Mouse (Mus musculus) heart, embryonic 12.5 days (tissue): Measurements from ENCODE around the gene Shd. TPM values are rescaled to one million over a fixed set of nuclear protein-coding genes. Genes with fewer than 3 reads are reported as not detected.
A peak's percentile ranks its signal among the peaks of the same experiment; 100 is the strongest.

Experiments
- ATAC-seq: fragments of 200-750 bp; cut with Nextera tagmentation; 2 replicates; pipeline ENCODE4 v1.8.0; 2017; ENCODE audit warnings: moderate TSS enrichment, moderate library complexity; ENCODE audit not compliant: insufficient number of reproducible peaks, low FRiP score
- H3K27ac ChIP-seq: fragments of 300-500 bp; sonication (generic); 2 replicates; pipeline ENCODE4 v1.5.1; 2016; ENCODE audit warnings: mild to moderate bottlenecking, moderate library complexity; ENCODE audit not compliant: poor library complexity, severe bottlenecking
- H3K27me3 ChIP-seq: fragments of 300-500 bp; sonication (generic); replicated peaks from 2 replicates; pipeline ENCODE4 v1.6.1; 2016; ENCODE audit warnings: mild to moderate bottlenecking, moderate library complexity
- H3K36me3 ChIP-seq: fragments of 300-500 bp; sonication (generic); 2 replicates; pipeline ENCODE4 v1.6.1; 2016; ENCODE audit warnings: mild to moderate bottlenecking, moderate library complexity
- H3K4me1 ChIP-seq: fragments of 300-500 bp; sonication (generic); replicated peaks from 2 replicates; pipeline ENCODE4 v1.6.1; 2016; ENCODE audit warnings: mild to moderate bottlenecking
- H3K4me2 ChIP-seq: fragments of 300-500 bp; sonication (generic); 2 replicates; pipeline ENCODE4 v1.6.1; 2016; ENCODE audit warnings: mild to moderate bottlenecking, moderate library complexity
- H3K4me3 ChIP-seq: fragments of 300-500 bp; sonication (generic); 2 replicates; pipeline ENCODE4 v1.5.1; 2016; ENCODE audit warnings: mild to moderate bottlenecking
- H3K9ac ChIP-seq: fragments of 300-500 bp; sonication (generic); 2 replicates; pipeline ENCODE4 v1.6.1; 2016; ENCODE audit warnings: mild to moderate bottlenecking, moderate library complexity
- H3K9me3 ChIP-seq: fragments of 300-500 bp; sonication (generic); replicated peaks from 2 replicates; pipeline ENCODE4 v1.6.1; 2016; ENCODE audit warnings: mild to moderate bottlenecking, moderate library complexity
- WGBS: fragments of 180-500 bp; shearing (Covaris S2); methylation state at CpG from one replicate; pipeline ENCODE4 v1.1.7; 2016; 5-methylcytosine and 5-hydroxymethylcytosine counted together
- polyA plus RNA-seq: library from polyadenylated mRNA; unstranded; fragments of >200 nt; fragmentation: Nextera tagmentation; extraction: Ambion mirVana; gene quantifications from 2 replicates; pipeline ENCODE4 v1.2.1, GENCODE M21; 2016

Gene Shd
- polyA plus RNA-seq, 1 experiment from 2014 or later = 9.2 TPM

DNA sequence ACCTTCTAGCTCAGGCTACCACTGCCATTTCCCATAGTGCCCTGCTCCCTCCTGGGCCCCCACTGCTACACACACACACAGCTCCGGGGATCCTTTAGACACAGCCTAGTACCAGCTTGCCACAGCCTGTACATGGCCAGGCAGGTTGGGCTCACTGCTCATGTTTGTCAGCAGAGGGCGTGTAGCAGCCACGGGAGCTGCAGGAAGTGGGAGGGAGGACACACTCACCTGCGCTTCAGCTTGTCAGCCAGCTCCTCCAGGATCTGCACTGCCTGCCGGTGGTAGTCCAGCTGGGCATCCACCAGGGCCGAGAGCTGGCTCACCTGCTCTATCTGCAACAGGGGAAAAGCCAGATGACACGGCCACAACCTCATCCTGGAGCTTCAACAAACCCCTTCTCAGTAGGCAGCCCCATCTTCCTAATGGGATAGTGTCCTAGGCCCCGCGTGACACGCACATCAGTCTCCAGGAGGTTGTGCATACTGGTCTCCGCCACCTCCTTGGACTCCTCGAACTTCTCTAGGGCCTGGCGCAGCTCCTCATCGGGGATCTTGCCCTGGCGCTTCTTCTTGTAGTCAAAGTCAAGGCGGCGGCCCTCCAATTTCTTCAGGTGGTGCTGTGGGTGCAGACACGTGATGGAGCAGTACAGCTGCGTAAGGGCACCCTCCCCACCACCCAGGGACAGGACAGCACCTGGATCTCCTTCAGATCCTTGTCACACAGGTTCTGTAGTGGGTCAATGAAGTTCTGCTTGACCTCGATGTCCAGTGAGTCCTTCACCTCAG is 48.3 kb downstream of the Shd start:
- Histone ChIP-seq H3K9me3 (no peaks in the 10 kb centered on the region), H3K36me3 (peaks cover 70% of the 10 kb centered on the region), H3K27ac (no peak overlapping the region), H3K4me3 (0 out of 2 replicates have a peak overlapping the region, but pooled peaks have one; percentile 5), H3K27me3 (no peaks in the 10 kb centered on the region), H3K4me2 (no peak overlapping the region), H3K4me1 (peaks cover 41% of the 10 kb centered on the region), H3K9ac (no peak overlapping the region)
- 72% methylated on average over 20 of the region's 20 CpGs for whole genome bisulfite sequencing
- 0 out of 2 replicates have a peak, but pooled peaks have one; percentile 5 for ATAC-seq

DNA sequence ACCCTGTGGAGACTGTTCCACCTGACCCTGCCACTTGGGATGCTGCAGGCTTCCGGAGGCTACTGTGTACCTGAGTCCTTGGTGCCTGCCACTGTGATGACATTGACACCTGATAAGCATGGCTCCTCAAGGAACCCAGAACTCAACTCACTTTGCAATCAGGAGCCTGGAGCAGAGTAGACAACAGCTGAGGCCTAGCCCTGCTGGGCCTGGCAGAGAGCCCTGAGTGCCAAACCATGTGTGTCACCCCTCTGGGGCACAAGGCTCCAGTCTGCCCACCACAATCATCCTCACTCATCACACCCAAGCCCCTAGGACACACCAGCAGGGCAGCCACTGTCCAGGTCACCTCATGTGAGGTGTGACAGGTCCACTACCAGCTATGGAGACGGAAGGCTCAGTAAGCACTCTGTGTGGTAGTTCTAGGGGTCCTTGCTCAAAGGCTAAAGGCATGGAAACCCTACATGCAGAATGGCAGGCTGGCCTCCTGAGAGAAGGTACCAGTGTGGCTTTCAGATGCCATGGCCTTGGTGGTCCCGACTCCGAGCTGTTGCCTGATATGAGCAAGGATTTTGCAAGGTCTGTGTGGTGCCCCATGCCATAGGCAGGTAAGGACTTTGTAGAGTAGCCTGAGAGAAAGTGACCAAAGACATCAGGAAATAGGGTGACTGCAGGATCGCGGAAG is 50.3 kb downstream of the Shd start:
- Histone ChIP-seq H3K4me1 (peaks cover 61% of the 10 kb centered on the region), H3K27me3 (no peaks in the 10 kb centered on the region), H3K9ac (0 out of 2 replicates have a peak overlapping the region, but pooled peaks have one; percentile 28), H3K27ac (no peak overlapping the region), H3K36me3 (peaks cover 52% of the 10 kb centered on the region), H3K4me3 (no peak overlapping the region), H3K9me3 (no peaks in the 10 kb centered on the region), H3K4me2 (no peak overlapping the region)
- WGBS = 83% methylated on average over 6 of the region's 6 CpGs
- ATAC-seq = no peak

- Histone ChIP-seq H3K4me3 (no peak overlapping the region), H3K27me3 (no peaks in the 10 kb centered on the region), H3K4me2 (no peak overlapping the region), H3K36me3 (peaks cover 44% of the 10 kb centered on the region), H3K9me3 (no peaks in the 10 kb centered on the region), H3K9ac (0 out of 2 replicates have a peak overlapping the region, but pooled peaks have one; percentile 13), H3K27ac (no peak overlapping the region), H3K4me1 (peaks cover 69% of the 10 kb centered on the region)
- ATAC-seq = no peak
- 75% methylated on average over 4 of the region's 4 CpGs for WGBS
Observed at GRCm38 (mm10) chr17:56021161-56021910, 51.1 kb downstream of the Shd start.

DNA sequence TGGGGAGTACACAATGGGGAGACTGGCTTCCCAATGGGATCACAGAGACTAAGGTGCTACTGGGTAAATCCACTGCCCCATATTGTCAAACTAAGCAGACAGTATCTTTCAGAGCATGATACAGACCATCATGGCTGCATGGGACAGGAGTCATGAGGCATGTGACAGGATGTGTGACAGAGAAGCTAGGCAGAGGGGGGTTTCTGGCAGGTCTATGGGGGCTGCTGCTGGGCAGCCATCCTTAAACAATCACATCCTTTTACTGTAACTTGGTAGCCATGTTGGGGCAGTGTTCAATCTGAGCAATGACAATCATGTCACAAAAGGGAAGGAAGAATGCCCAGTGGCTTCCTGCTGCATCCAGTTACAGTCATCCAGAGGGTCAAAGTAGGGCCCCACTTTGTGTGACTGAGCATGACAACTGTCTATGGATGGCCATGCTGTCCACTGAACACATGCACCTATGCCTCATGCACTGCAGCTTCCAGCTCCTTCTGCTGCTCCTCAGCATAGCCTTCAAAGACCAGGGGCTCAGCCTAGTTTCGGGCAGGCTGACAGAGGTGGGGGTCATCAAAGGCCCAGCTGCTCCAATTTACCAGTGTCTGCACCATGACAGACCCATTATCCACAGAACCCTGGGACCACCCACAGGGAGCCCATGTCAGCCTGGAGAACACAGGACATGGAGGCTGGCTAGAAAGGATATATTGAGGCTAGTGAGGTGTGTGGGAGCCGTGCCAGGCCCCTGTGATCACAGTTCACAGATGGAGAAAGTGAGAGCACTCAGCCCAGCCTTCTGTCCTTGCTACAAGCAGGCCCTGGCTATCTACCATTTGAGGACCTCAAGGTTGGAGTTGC is 52.1 kb downstream of the Shd start:
- no peak overlapping the region for H3K27ac ChIP-seq
- ATAC-seq = no peak
- peaks cover 36% of the 10 kb centered on the region for H3K36me3 ChIP-seq
- H3K4me2 ChIP-seq = no peak overlapping the region
- H3K9me3 ChIP-seq = no peaks in the 10 kb centered on the region
- no peak overlapping the region for H3K4me3 ChIP-seq
- 94% methylated on average over 2 of the region's 2 CpGs for WGBS
- no peak overlapping the region for H3K9ac ChIP-seq
- no peaks in the 10 kb centered on the region for H3K27me3 ChIP-seq
- peaks cover 79% of the 10 kb centered on the region for H3K4me1 ChIP-seq

- peaks cover 85% of the 10 kb centered on the region for H3K4me1 ChIP-seq
Observed at GRCm38 (mm10) chr17:56022989-56023290, 52.7 kb downstream of the Shd start.

GRCm38 (mm10) chr17:56023386-56023785 is 53.1 kb downstream of the Shd start:
- H3K27me3 ChIP-seq = no peaks in the 10 kb centered on the region
- peak overlapping the region; percentile 36; the same call in 1 of the 2 replicates for H3K27ac ChIP-seq
- H3K9me3 ChIP-seq = no peaks in the 10 kb centered on the region
- H3K9ac ChIP-seq = no peak overlapping the region; the same call in 1 of the 2 replicates
- H3K36me3 ChIP-seq = peaks cover 33% of the 10 kb centered on the region
- H3K4me2 ChIP-seq = no peak overlapping the region
- H3K4me3 ChIP-seq = no peak overlapping the region
- ATAC-seq = no peak
- WGBS = 39% methylated on average over 5 of the region's 5 CpGs
- H3K4me1 ChIP-seq = peaks cover 86% of the 10 kb centered on the region

More at GRCm38 (mm10) chr17:56022989-56023290, 52.7 kb downstream of the Shd start:
- Histone ChIP-seq H3K9ac (no peak overlapping the region; the same call in 1 of the 2 replicates), H3K9me3 (no peaks in the 10 kb centered on the region), H3K4me3 (no peak overlapping the region), H3K27ac (no peak overlapping the region), H3K4me2 (no peak overlapping the region), H3K27me3 (no peaks in the 10 kb centered on the region), H3K36me3 (peaks cover 35% of the 10 kb centered on the region)
- no peak for ATAC-seq
- WGBS = 82% methylated on average over 4 of the region's 4 CpGs

- peaks cover 32% of the 10 kb centered on the region for H3K36me3 ChIP-seq
- no peaks in the 10 kb centered on the region for H3K9me3 ChIP-seq
- no peak overlapping the region for H3K4me2 ChIP-seq
- no peaks in the 10 kb centered on the region for H3K27me3 ChIP-seq
- no peak overlapping the region for H3K27ac ChIP-seq
- no peak for ATAC-seq
- 45% methylated on average over 2 of the region's 2 CpGs for WGBS
- H3K4me3 ChIP-seq = no peak overlapping the region
- 0 out of 2 replicates have a peak overlapping the region, but pooled peaks have one; percentile 46 for H3K9ac ChIP-seq
- H3K4me1 ChIP-seq = peaks cover 87% of the 10 kb centered on the region
Observed at GRCm38 (mm10) chr17:56024476-56024875, 54.2 kb downstream of the Shd start.

DNA sequence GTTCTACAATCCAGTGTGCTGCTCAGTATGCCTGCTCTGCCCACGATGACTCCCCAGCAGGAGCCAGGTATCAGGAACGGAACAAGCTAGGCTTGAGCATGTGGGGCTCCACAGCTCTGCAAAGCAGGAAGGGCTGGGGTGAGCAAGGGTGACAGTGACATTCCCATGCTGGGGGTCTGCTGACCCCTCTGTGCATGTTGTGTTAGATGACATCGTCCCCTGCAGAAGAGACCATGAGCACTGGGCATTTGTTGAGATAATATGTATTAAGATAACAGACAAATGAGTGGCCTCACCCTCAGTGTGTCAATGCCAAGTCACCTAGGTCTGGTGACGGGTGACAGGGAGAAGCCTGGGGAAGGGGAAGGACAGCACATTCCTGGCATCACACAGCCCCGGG is 54.7 kb downstream of the Shd start:
- 52% methylated on average over 5 of the region's 5 CpGs for WGBS
- Histone ChIP-seq H3K27ac (0 out of 2 replicates have a peak overlapping the region, but pooled peaks have one; percentile 2), H3K36me3 (peaks cover 30% of the 10 kb centered on the region)

More for the DNA sequence above, 54.7 kb downstream of the Shd start:
- Histone ChIP-seq H3K27me3 (no peaks in the 10 kb centered on the region), H3K9ac (no peak overlapping the region), H3K4me1 (peaks cover 84% of the 10 kb centered on the region), H3K9me3 (no peaks in the 10 kb centered on the region), H3K4me2 (no peak overlapping the region), H3K4me3 (no peak overlapping the region)
- no peak for ATAC-seq
